Mouse (Mus musculus): ENCODE results near the gene Vwa5b1.
A peak's percentile ranks its signal among the peaks of the same experiment; 100 is the strongest.

DNA sequence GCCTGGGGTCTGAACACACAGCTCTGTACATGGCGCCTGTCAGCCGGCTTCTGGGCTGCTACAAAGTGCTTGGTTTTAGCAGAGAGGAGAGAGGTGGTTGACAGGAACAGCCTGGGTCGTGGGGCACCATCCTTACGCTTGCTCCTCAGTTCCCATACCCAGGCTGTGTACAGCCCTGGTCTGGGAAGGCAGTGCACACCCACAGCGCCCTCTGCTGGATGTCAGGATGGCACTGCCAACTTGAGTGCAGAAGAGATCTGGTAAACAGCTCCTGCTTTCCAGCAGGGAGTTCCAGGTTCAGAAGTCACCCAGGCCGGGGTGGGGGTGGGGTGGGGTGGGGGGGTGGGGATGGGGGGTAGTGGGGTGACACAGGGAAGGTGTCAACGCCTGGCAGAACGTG is 73.7 kb downstream of the Vwa5b1 start:
- TF ChIP-seq CTCF (IDR thresholded peaks at IDR 0.05; ENCODE audit: borderline replicate concordance, control insufficient read depth, extremely low read depth, insufficient read depth, low read length, poor library complexity) (peak; percentile 74; the same call in 1 of the 2 replicates), POLR2A (IDR thresholded peaks at IDR 0.05; ENCODE audit: control insufficient read depth, extremely low read depth, insufficient read depth, low read length, poor library complexity) (no peak)
